Mouse (Mus musculus): ENCODE measurements around the gene Myo9b. TPM values are rescaled to one million over a fixed set of nuclear protein-coding genes. Genes with fewer than 3 reads are reported as not detected.

Myo9b gene
- polyA plus RNA-seq, 1 experiment from 2014 or later: 28.3 TPM

GRCm38 (mm10) chr8:71370711-71371235 is 98.3 kb downstream of the Myo9b start:
- H3K9ac ChIP-seq: no peak overlapping the region
- peak overlapping the region; percentile 47 for H3K4me2 ChIP-seq
- H3K4me3 ChIP-seq (replicated peaks): peak overlapping the region; percentile 71
- 29% methylated on average over 5 of the region's 5 CpGs for WGBS
- H3K9me3 ChIP-seq: no peaks in the 10 kb centered on the region
- peaks cover 28% of the 10 kb centered on the region for H3K36me3 ChIP-seq (replicated peaks)
- H3K4me1 ChIP-seq: peaks cover 30% of the 10 kb centered on the region
- no peak overlapping the region for H3K27ac ChIP-seq
- ATAC-seq (ENCODE audit: low FRiP score): no peak
- no peaks in the 10 kb centered on the region for H3K27me3 ChIP-seq

GRCm38 (mm10) chr8:71371236-71371848 is 98.8 kb downstream of the Myo9b start, which contains the start of gene Ocel1:
Gene Ocel1, plus strand, starts transcription at chr8:71371298.
- Histone ChIP-seq H3K9me3 (no peaks in the 10 kb centered on the region), H3K27me3 (peaks cover 2% of the 10 kb centered on the region; the same call in 1 of the 2 replicates), H3K4me3 (replicated peaks) (peak within 1 kb of the TSS; percentile 71), H3K4me1 (peaks cover 32% of the 10 kb centered on the region), H3K27ac (peak within 1 kb of the TSS; percentile 74), H3K9ac (peak within 1 kb of the TSS; percentile 48), H3K36me3 (replicated peaks) (peaks cover 28% of the 10 kb centered on the region), H3K4me2 (peak within 1 kb of the TSS; percentile 47)
- peak; percentile 87 for ATAC-seq (ENCODE audit: low FRiP score)
- under 1% methylated on average over 66 of the region's 68 CpGs for WGBS

- Histone ChIP-seq H3K9me3 (no peaks in the 10 kb centered on the region), H3K4me2 (no peak overlapping the region), H3K9ac (no peak overlapping the region), H3K4me3 (replicated peaks) (no peak overlapping the region), H3K27ac (no peak overlapping the region), H3K4me1 (peaks cover 36% of the 10 kb centered on the region), H3K36me3 (replicated peaks) (peaks cover 29% of the 10 kb centered on the region), H3K27me3 (peaks cover 12% of the 10 kb centered on the region; the same call in 1 of the 2 replicates)
- WGBS: 86% methylated on average over 12 of the region's 12 CpGs
- no peak for ATAC-seq (ENCODE audit: low FRiP score)
Measured at GRCm38 (mm10) chr8:71372427-71372826, 99.9 kb downstream of the Myo9b start.

GRCm38 (mm10) chr8:71373000-71373399 is 100.5 kb downstream of the Myo9b start:
- H3K4me2 ChIP-seq: no peak overlapping the region
- peaks cover 31% of the 10 kb centered on the region for H3K4me1 ChIP-seq
- no peak overlapping the region for H3K4me3 ChIP-seq (replicated peaks)
- no peak for ATAC-seq (ENCODE audit: low FRiP score)
- H3K9ac ChIP-seq: no peak overlapping the region
- H3K36me3 ChIP-seq (replicated peaks): peaks cover 34% of the 10 kb centered on the region
- 86% methylated on average over 3 of the region's 3 CpGs for WGBS
- no peak overlapping the region for H3K27ac ChIP-seq
- no peaks in the 10 kb centered on the region for H3K9me3 ChIP-seq
- H3K27me3 ChIP-seq: peaks cover 18% of the 10 kb centered on the region

- WGBS: 78% methylated on average over 17 of the region's 17 CpGs
- Histone ChIP-seq H3K9me3 (no peaks in the 10 kb centered on the region), H3K27ac (peak overlapping the region; percentile 5; the same call in 1 of the 2 replicates), H3K36me3 (replicated peaks) (peaks cover 24% of the 10 kb centered on the region), H3K4me1 (peaks cover 42% of the 10 kb centered on the region), H3K4me3 (replicated peaks) (no peak overlapping the region), H3K9ac (peak overlapping the region; percentile 25; the same call in 1 of the 2 replicates), H3K4me2 (no peak overlapping the region), H3K27me3 (peaks cover 26% of the 10 kb centered on the region)
- ATAC-seq (ENCODE audit: low FRiP score): no peak
Measured at GRCm38 (mm10) chr8:71374616-71375206, 102.2 kb downstream of the Myo9b start.

- no peaks in the 10 kb centered on the region for H3K9me3 ChIP-seq
- peaks cover 30% of the 10 kb centered on the region for H3K27me3 ChIP-seq
- peak overlapping the region; percentile 49 for H3K9ac ChIP-seq
- peaks cover 49% of the 10 kb centered on the region for H3K4me1 ChIP-seq
- peak overlapping the region; percentile 36 for H3K4me3 ChIP-seq (replicated peaks)
- H3K36me3 ChIP-seq (replicated peaks): peaks cover 21% of the 10 kb centered on the region
- peak; percentile 7; the same call in 1 of the 2 replicates for ATAC-seq (ENCODE audit: low FRiP score)
- peak overlapping the region; percentile 65 for H3K27ac ChIP-seq
- WGBS: 3% methylated on average over 74 of the region's 74 CpGs
- peak overlapping the region; percentile 60 for H3K4me2 ChIP-seq
Measured at GRCm38 (mm10) chr8:71375581-71376422, 103.3 kb downstream of the Myo9b start.

GRCm38 (mm10) chr8:71376423-71377030 is 104.0 kb downstream of the Myo9b start:
- ATAC-seq (ENCODE audit: low FRiP score): no peak
- H3K9ac ChIP-seq: peak overlapping the region; percentile 49
- peak overlapping the region; percentile 36 for H3K4me3 ChIP-seq (replicated peaks)
- H3K27me3 ChIP-seq: peaks cover 35% of the 10 kb centered on the region
- H3K36me3 ChIP-seq (replicated peaks): peaks cover 21% of the 10 kb centered on the region
- WGBS: 36% methylated on average over 8 of the region's 8 CpGs
- peaks cover 55% of the 10 kb centered on the region for H3K4me1 ChIP-seq
- peak overlapping the region; percentile 60 for H3K4me2 ChIP-seq
- H3K9me3 ChIP-seq: no peaks in the 10 kb centered on the region
- H3K27ac ChIP-seq: no peak overlapping the region

- 15% methylated on average over 4 of the region's 4 CpGs for WGBS
- H3K9ac ChIP-seq: no peak overlapping the region
- ATAC-seq (ENCODE audit: low FRiP score): no peak
Measured at GRCm38 (mm10) chr8:71379008-71379407, 106.5 kb downstream of the Myo9b start.

GRCm38 (mm10) chr8:71379512-71380075 is 107.1 kb downstream of the Myo9b start:
- Histone ChIP-seq H3K4me2 (peak overlapping the region; percentile 98), H3K27ac (no peak overlapping the region), H3K4me3 (replicated peaks) (peak overlapping the region; percentile 75), H3K36me3 (replicated peaks) (peaks cover 9% of the 10 kb centered on the region), H3K4me1 (peaks cover 72% of the 10 kb centered on the region), H3K27me3 (peaks cover 35% of the 10 kb centered on the region), H3K9ac (peak overlapping the region; percentile 80), H3K9me3 (no peaks in the 10 kb centered on the region)
- WGBS: 39% methylated on average over 3 of the region's 3 CpGs
- no peak for ATAC-seq (ENCODE audit: low FRiP score)

More at GRCm38 (mm10) chr8:71379008-71379407, 106.5 kb downstream of the Myo9b start:
- peaks cover 72% of the 10 kb centered on the region for H3K4me1 ChIP-seq
- H3K27me3 ChIP-seq: peaks cover 35% of the 10 kb centered on the region
- H3K4me3 ChIP-seq (replicated peaks): no peak overlapping the region
- H3K9me3 ChIP-seq: no peaks in the 10 kb centered on the region
- peak overlapping the region; percentile 98 for H3K4me2 ChIP-seq
- H3K36me3 ChIP-seq (replicated peaks): peaks cover 14% of the 10 kb centered on the region
- H3K27ac ChIP-seq: no peak overlapping the region

- Histone ChIP-seq H3K27ac (0 out of 2 replicates have a peak overlapping the region, but pooled peaks have one; percentile 89), H3K9me3 (no peaks in the 10 kb centered on the region), H3K4me2 (peak overlapping the region; percentile 98), H3K4me1 (peaks cover 68% of the 10 kb centered on the region), H3K36me3 (replicated peaks) (peaks cover 6% of the 10 kb centered on the region), H3K9ac (peak overlapping the region; percentile 80), H3K27me3 (peaks cover 35% of the 10 kb centered on the region), H3K4me3 (replicated peaks) (peak overlapping the region; percentile 75)
- 1% methylated on average over 72 of the region's 72 CpGs for WGBS
- ATAC-seq (ENCODE audit: low FRiP score): no peak
Measured at GRCm38 (mm10) chr8:71380178-71381171, 108.0 kb downstream of the Myo9b start.

Measured in forebrain, embryonic 12.5 days (tissue).